Mouse (Mus musculus): ENCODE data around the gene Cpa5. TPM values are rescaled to one million over a fixed set of nuclear protein-coding genes. Genes with fewer than 3 reads are reported as not detected.

The Cpa5 gene
- polyA plus RNA-seq, 1 experiment from 2014 or later = not detected

GRCm38 (mm10) chr6:30600995-30601394, 9.8 kb upstream of the Cpa5 start:
- Histone ChIP-seq H3K9ac (no peak overlapping the region), H3K4me1 (ENCODE audit: insufficient read depth) (0 out of 2 replicates have a peak, but pooled peaks cover 2% of the 10 kb centered on the region), H3K4me3 (ENCODE audit: low read depth, low read length) (no peak overlapping the region), H3K27ac (ENCODE audit: low read depth) (no peak overlapping the region), H3K4me2 (no peak overlapping the region), H3K27me3 (ENCODE audit: insufficient read depth, low read length) (no peaks in the 10 kb centered on the region), H3K36me3 (ENCODE audit: insufficient read depth) (no peaks in the 10 kb centered on the region), H3K9me3 (ENCODE audit: low read depth, low read length) (no peaks in the 10 kb centered on the region)
- DNase-seq = no peak
- no peak for ATAC-seq (ENCODE audit: insufficient read depth)
- WGBS = 67% methylated on average over 1 of the region's 1 CpGs
- TF ChIP-seq CTCF (IDR thresholded peaks at IDR 0.05; ENCODE audit: low read depth) = no peak

- 61% methylated on average over 7 of the region's 7 CpGs for WGBS
- no peak for DNase-seq
- no peak for ATAC-seq (ENCODE audit: insufficient read depth)
- Histone ChIP-seq H3K9ac (no peak overlapping the region), H3K4me2 (no peak overlapping the region), H3K27me3 (ENCODE audit: insufficient read depth, low read length) (no peaks in the 10 kb centered on the region), H3K36me3 (ENCODE audit: insufficient read depth) (no peaks in the 10 kb centered on the region), H3K4me3 (ENCODE audit: low read depth, low read length) (no peak overlapping the region), H3K27ac (ENCODE audit: low read depth) (no peak overlapping the region), H3K9me3 (ENCODE audit: low read depth, low read length) (no peaks in the 10 kb centered on the region), H3K4me1 (ENCODE audit: insufficient read depth) (no peaks in the 10 kb centered on the region)
- TF ChIP-seq CTCF (IDR thresholded peaks at IDR 0.05; ENCODE audit: low read depth) = no peak
Measured at GRCm38 (mm10) chr6:30604342-30604867, 6.4 kb upstream of the Cpa5 start.

- WGBS = 88% methylated on average over 4 of the region's 4 CpGs
Measured at GRCm38 (mm10) chr6:30605111-30605510, 5.7 kb upstream of the Cpa5 start.

GRCm38 (mm10) chr6:30605672-30606071, 5.1 kb upstream of the Cpa5 start:
- H3K4me3 ChIP-seq (ENCODE audit: low read depth, low read length) = no peak overlapping the region
- DNase-seq = no peak
- H3K4me1 ChIP-seq (ENCODE audit: insufficient read depth) = no peaks in the 10 kb centered on the region
- WGBS = 85% methylated on average over 5 of the region's 5 CpGs
- TF ChIP-seq CTCF (IDR thresholded peaks at IDR 0.05; ENCODE audit: low read depth) = no peak
- H3K27ac ChIP-seq (ENCODE audit: low read depth) = no peak overlapping the region
- no peak overlapping the region for H3K9ac ChIP-seq
- ATAC-seq (ENCODE audit: insufficient read depth) = no peak
- H3K9me3 ChIP-seq (ENCODE audit: low read depth, low read length) = no peaks in the 10 kb centered on the region
- H3K4me2 ChIP-seq = no peak overlapping the region
- no peaks in the 10 kb centered on the region for H3K36me3 ChIP-seq (ENCODE audit: insufficient read depth)
- no peaks in the 10 kb centered on the region for H3K27me3 ChIP-seq (ENCODE audit: insufficient read depth, low read length)

More at GRCm38 (mm10) chr6:30605111-30605510, 5.7 kb upstream of the Cpa5 start:
- TF ChIP-seq CTCF (IDR thresholded peaks at IDR 0.05; ENCODE audit: low read depth) = no peak
- Histone ChIP-seq H3K4me1 (ENCODE audit: insufficient read depth) (no peaks in the 10 kb centered on the region), H3K36me3 (ENCODE audit: insufficient read depth) (no peaks in the 10 kb centered on the region), H3K9me3 (ENCODE audit: low read depth, low read length) (no peaks in the 10 kb centered on the region), H3K27me3 (ENCODE audit: insufficient read depth, low read length) (no peaks in the 10 kb centered on the region), H3K4me3 (ENCODE audit: low read depth, low read length) (no peak overlapping the region), H3K27ac (ENCODE audit: low read depth) (no peak overlapping the region), H3K9ac (no peak overlapping the region), H3K4me2 (no peak overlapping the region)
- ATAC-seq (ENCODE audit: insufficient read depth) (no peak), DNase-seq (no peak)

- ATAC-seq (ENCODE audit: insufficient read depth) (no peak), DNase-seq (no peak)
- no peaks in the 10 kb centered on the region for H3K9me3 ChIP-seq (ENCODE audit: low read depth, low read length)
- no peak overlapping the region for H3K9ac ChIP-seq
- H3K4me3 ChIP-seq (ENCODE audit: low read depth, low read length) = no peak overlapping the region
- no peak overlapping the region for H3K27ac ChIP-seq (ENCODE audit: low read depth)
- WGBS = 69% methylated on average over 5 of the region's 5 CpGs
- no peak for TF ChIP-seq CTCF (IDR thresholded peaks at IDR 0.05; ENCODE audit: low read depth)
- no peak overlapping the region for H3K4me2 ChIP-seq
- no peaks in the 10 kb centered on the region for H3K36me3 ChIP-seq (ENCODE audit: insufficient read depth)
- H3K27me3 ChIP-seq (ENCODE audit: insufficient read depth, low read length) = no peaks in the 10 kb centered on the region
- H3K4me1 ChIP-seq (ENCODE audit: insufficient read depth) = peaks cover 6% of the 10 kb centered on the region
Measured at GRCm38 (mm10) chr6:30611212-30611611, 402 bp downstream of the Cpa5 start.

- no peak for ATAC-seq (ENCODE audit: insufficient read depth)
- Histone ChIP-seq H3K9me3 (ENCODE audit: low read depth, low read length) (no peaks in the 10 kb centered on the region), H3K36me3 (ENCODE audit: insufficient read depth) (no peaks in the 10 kb centered on the region), H3K4me2 (no peak overlapping the region), H3K4me3 (ENCODE audit: low read depth, low read length) (no peak overlapping the region), H3K9ac (no peak overlapping the region), H3K4me1 (ENCODE audit: insufficient read depth) (peaks cover 27% of the 10 kb centered on the region), H3K27me3 (ENCODE audit: insufficient read depth, low read length) (no peaks in the 10 kb centered on the region), H3K27ac (ENCODE audit: low read depth) (no peak overlapping the region)
- WGBS = 80% methylated on average over 6 of the region's 6 CpGs
- TF ChIP-seq CTCF (IDR thresholded peaks at IDR 0.05; ENCODE audit: low read depth) = no peak
- no peak for DNase-seq
Measured at GRCm38 (mm10) chr6:30614251-30614650, 3.4 kb downstream of the Cpa5 start.

GRCm38 (mm10) chr6:30615741-30616140, 4.9 kb downstream of the Cpa5 start:
- Histone ChIP-seq H3K27me3 (ENCODE audit: insufficient read depth, low read length) (no peaks in the 10 kb centered on the region), H3K27ac (ENCODE audit: low read depth) (no peak overlapping the region), H3K9ac (no peak overlapping the region), H3K9me3 (ENCODE audit: low read depth, low read length) (no peaks in the 10 kb centered on the region), H3K4me3 (ENCODE audit: low read depth, low read length) (no peak overlapping the region), H3K4me2 (no peak overlapping the region), H3K4me1 (ENCODE audit: insufficient read depth) (peaks cover 27% of the 10 kb centered on the region), H3K36me3 (ENCODE audit: insufficient read depth) (no peaks in the 10 kb centered on the region)
- no peak for ATAC-seq (ENCODE audit: insufficient read depth)
- no peak for TF ChIP-seq CTCF (IDR thresholded peaks at IDR 0.05; ENCODE audit: low read depth)
- no peak for DNase-seq
- WGBS = 18% methylated on average over 4 of the region's 4 CpGs
